Mouse (Mus musculus) kidney, adult 9 months (tissue): ENCODE measurements around the gene Slc11a1.

Experiments
- DNase-seq: peaks from one replicate; pipeline ENCODE4 v3.0.0; 2022

The Slc11a1 gene

DNA sequence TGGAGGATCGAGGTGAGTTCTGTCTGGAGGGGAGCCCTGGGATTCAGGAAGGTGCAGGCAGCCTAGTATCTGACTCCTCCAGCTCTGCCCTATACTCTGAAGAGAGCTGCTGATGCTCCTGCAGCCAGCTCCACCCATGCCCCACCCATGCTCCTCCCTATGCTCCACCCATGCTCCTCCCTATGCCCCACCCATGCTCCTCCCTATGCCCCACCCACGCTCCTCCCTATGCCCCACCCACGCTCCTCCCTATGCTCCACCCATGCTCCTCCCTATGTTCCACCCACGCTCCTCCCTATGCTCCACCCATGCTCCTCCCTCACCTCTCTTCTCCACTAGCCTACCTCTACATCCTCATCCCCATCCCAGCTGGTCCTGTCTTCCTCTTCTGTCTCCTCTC lies 40.1 kb downstream of the Slc11a1 start:
- peak; percentile 77 for DNase-seq

DNA sequence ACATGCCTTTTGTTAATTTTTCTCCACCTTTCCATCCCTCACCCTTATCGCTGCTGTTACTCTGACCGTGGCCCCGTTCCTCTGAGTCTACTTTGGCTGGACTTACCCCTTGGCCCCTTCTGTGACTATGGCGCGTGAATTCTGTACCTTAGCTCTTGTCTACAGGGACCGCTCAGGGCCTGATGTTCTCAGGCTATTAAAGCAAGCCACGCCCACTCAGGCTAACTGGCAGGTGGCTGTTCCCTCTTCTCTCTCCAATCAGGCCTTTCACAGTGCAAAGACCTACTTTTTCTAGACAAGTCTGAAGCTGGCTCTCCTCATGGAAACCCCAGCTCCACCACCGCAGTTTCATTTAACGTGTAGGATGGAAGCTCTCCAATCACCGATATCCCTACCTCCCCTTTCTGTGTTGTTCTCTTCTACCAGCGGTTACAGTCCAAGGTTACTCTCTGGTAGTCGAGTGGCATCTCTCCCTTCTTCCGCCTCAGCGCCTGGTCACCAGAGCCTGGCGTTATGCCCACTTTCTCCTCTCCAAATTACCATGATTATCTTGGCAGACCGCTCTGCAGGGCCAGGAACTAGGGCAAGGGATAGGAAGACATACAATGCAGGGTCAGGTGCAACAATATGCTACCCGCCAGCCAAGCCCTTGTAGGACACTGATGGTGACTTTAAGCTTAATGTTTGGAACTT lies 43.9 kb downstream of the Slc11a1 start:
- peak; percentile 33 for DNase-seq

DNA sequence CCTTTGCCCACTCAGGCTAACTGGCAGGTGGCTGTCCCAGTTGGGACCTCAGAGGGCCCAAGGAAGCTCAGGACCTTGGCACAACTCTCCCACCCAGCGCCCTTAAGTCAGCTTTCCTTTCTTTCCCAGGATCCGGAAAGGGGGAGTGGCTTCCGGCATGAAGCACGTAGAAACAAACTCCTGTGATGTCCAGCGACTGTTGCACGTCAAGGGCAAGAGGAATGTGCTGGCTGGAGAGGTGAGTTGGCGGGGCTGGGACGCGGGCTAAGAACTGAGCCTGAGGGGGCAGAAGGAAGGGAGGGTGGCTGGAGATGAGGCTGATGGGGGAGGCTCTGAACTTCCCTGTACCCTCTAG lies 44.4 kb downstream of the Slc11a1 start:
- DNase-seq = no peak

DNA sequence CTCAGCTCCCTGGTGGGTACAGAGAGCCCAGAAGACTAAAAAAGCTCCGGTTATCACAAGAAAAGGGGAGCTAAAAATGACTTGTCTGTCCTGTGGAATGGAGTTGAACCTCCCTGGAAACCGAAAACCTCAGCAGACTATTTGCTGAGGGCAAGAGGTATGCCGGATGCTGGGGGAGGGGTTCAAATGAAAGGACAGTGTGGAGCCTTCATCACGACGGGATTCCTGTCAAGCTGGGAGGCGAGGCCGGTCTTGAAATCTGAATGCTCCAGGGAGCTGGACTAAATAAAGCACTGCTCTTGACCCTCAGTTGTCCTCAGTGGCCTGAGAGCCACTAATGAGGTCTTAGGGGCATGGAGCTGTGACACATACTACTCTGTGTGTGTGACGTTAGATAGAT lies 48.2 kb downstream of the Slc11a1 start:
- no peak for DNase-seq

DNA sequence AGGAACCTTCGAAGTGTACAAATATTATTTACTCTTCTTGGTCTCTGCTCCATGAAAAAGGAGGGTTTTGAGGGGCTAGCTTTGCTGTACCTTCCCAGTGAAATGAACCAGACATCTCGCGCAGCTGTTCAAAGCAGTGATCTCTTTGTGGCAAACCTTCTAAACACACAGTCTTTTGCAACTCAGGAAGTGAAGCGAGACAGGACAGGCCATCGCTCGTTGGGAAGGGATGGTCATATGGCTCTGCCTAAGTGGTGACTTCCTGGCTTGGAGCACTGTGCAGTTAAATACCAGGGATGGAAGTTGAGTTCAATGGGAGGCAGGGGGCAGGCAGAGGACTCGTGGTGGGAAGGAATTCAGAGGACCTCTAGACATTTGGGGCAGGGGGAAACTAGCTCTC lies 50.9 kb downstream of the Slc11a1 start:
- DNase-seq = no peak

DNA sequence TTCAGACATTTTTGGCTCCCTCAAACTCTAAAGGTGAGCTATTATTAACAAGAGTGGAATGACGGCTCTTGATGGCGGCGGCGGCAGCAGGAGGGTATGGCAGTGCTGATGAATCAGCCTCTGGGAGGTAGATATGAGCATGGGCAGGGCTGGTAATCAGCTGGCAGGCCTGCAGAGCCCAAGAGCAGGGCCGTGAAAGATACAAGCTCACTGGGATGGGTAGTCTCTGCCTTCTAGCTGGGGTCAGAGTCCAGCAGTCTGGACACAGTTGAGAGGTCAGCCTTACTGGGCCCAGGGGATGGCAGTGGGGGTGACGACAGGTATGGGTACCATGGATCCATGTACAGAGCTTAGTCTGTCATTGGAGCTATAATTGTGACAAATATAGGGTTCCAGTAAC lies 58.2 kb downstream of the Slc11a1 start:
- peak; percentile 56 for DNase-seq

DNA sequence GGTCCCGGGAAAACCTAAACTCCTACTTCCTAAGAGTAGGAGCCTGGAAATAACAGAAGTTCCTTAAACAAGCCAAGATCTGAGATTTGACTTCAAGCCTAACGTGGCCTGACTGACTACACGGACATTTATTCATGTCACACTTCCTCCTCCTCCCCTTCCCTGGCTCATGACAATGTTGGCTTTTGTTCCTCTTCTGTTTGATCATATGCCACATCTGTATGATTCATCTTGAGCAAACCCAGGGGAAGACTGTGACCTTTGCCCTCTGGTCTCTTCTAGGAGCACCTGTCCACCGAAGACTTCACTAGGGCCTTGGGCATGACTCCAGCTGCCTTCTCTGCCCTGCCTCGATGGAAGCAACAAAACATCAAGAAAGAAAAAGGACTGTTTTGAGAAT lies 59.6 kb downstream of the Slc11a1 start:
- peak; percentile 45 for DNase-seq

DNA sequence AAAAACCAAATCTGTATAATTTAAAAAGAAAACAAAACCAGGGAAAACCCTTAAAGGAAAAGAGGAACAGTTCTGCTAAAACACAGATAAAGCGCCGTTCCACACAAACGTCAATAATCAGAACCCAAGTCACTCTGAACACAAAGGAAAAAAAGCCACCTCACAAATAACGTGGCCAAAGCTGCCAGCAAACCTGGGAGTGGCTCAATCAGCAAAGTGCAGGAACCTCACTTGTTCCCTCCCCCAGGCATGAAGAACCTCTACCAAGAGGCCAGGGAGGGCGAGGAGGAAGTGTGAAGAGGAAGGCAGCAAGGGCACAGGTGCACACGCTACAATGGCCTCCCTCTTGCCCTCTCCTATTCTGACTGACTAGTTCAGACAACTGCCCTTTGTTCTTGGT lies 60.6 kb downstream of the Slc11a1 start:
- no peak for DNase-seq
